Mouse (Mus musculus): Measurements from ENCODE around the gene Acmsd.
"Not testable (repeated sequence)": the region's sequence is repeated elsewhere in the genome, so short reads cannot be mapped to it uniquely, and the experiment has no call there.

Gene Acmsd

DNA sequence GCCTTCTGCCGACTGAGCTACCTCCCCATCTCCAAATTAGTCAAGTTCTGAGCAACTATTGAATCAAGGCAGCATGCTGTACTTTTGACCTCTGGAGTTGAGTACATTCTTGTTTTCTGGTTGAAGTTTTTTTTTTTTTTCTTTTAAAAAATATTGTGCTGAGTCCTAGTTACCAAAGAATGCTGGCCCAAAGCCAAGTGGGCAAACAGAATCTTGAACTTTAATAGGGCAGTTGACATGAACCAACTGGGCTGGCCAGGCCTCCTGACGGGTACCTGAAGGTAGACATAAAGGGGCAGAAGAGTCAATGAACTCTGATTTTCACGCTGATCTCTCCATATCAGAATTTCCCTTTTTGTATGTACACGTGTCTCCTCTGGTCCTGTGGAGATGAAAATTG is at the start of gene Acmsd:
Gene Acmsd, plus strand, starts transcription at position 318 of the 400 bp plus-strand sequence.
- no peak for DNase-seq (ENCODE audit: low spot score)

DNA sequence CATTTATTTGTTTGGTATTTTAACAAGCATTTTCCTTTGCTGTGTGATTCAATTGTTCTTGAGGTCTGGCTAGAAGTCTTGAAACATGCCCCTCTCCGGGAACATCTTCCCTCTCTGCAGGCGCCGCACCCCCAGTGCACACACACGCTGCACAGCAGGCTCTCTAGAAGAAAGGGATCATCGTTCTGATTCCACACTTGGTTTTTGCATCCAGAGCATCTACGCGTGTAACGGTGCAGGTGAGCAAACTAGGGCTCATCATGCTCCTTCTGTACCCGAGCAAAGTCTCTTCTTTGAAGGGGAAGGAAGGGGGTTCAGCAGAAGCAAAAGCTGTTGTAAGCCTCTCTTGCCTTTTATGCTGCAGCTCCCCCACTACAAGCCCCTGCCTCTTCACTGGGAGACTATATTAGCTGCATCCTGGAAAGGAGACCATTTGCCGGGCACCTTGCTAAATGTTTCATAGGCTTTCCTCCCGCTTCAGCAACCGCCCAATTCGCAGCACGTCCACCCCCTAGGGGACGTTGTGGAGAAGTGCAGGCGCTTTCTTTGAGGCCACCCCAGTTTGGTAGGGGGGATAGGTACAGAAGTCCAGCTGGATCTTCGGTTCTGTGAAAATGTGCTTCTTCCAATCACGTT is 49.6 kb upstream of the Acmsd start, which contains the start of gene Tmem163:
Gene Tmem163, minus strand, starts transcription at position 51 of the 636 bp plus-strand sequence.
- no peak for DNase-seq (ENCODE audit: low spot score)

DNA sequence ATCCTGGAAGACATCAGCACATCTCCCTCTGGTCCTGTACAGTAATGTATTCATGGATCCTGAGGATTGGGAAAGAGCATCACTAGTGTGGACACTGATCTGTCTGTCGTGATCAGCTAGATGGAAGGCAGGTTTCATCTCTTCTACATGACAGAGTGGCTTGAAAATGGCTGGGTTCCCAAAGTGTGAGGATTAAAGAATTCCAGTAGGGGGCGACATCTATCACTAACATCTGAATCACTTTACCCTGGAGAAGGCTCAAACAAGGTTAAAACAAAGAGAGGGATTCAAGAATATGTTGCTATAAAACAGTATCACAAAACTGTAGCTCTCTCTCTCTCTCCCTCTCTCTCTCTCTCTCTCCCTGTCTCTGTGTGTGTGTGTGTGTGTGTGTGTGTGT is 32.7 kb upstream of the Acmsd start:
- DNase-seq (ENCODE audit: low spot score) = peak; percentile 37

DNA sequence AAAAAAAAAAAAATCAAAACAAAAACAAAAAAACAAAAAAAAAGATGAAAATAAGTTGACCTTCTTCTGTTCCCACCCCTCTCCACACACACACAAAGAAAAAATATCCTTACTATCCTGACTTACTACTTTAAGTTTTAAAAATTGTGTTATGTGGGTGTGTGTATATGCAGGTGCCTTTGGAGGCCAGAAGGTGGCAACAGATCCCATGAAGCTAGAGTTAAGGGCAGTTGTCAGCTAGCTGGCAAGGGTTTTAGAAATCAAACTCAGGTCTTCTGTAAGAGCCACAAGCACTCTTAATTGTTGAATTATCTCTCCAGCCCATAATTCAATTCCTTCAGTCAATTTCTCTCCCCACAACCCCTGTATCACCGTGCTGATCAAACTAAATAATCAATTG is 27.0 kb upstream of the Acmsd start:
- peak; percentile 19 for DNase-seq (ENCODE audit: low spot score)

DNA sequence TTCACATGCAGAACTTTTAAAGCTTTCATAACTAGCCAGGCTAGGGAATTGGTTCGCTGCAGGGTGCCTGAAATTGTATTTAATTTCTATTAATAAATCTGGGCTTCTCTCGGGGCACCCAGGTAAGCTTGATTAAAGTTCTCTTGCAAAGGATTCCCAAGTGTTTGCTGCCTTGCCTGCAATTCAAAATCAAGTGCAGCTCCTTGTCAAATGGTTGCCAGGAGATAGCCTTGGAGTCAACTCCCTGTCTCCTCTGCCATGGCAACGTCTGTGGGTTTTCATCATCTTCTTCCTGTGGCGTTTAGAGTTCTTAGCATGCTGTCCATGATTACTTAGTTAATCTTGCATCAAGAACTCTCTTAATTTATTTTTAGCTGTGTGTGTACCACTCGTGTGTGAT is 22.9 kb upstream of the Acmsd start:
- DNase-seq (ENCODE audit: low spot score) = no peak

DNA sequence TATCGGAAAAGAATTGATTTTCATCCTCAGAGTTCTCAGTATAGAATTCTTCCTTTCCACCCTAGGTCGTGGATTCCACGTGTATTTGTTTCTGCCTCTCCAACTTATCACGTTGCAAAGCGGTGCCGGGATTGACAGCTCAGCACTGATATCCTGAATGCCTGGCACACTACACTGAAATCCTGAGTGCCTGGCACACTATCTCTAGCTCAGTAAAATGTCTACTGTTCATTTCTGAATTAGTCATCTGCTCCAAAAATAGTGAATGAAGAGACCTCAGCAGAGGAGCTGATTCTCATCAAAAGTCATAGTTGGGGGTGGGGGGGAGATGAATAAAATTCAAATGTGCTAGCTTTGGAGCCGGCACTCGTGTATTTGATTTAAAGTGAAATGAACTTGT is 12.8 kb upstream of the Acmsd start:
- DNase-seq (ENCODE audit: low spot score) = no peak

DNA sequence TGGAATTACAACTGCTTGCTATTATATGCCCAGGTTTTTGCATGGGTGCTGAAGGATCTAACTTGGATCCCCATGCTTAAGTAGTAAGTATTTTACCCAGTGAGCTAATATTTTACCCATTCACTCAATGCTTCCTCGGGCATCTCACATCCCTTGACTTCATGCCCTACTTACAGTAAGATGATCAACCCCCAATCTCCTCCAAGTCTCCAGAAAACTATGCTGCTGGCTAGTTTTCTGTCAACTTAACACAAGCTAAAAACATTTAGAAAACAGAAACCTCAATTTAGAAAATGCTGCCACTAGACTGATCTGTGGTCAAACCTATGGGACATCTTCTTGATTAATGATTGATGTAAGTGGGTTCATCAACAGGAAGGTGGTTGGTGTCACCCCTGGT is 10.9 kb upstream of the Acmsd start:
- DNase-seq (ENCODE audit: low spot score) = no peak

DNA sequence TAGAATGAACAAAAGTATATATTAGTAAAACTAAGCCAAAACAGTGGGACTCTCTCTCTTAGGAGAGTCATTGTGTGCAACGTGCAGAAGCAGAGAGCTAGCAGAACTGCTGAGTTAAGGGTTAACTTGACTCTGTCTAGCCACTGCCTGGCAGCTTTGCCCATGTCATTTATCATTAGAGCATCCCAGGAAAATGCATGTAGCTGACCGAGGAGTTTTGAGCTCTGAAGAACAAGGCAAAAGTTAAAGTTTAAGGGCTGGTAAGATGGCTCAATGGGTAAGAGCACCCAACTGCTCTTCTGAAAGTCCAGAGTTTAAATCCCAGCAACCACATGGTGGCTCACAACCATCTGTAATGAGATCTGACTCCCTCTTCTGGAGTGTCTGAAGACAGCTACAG is 5.6 kb upstream of the Acmsd start:
- no peak for DNase-seq (ENCODE audit: low spot score)

DNA sequence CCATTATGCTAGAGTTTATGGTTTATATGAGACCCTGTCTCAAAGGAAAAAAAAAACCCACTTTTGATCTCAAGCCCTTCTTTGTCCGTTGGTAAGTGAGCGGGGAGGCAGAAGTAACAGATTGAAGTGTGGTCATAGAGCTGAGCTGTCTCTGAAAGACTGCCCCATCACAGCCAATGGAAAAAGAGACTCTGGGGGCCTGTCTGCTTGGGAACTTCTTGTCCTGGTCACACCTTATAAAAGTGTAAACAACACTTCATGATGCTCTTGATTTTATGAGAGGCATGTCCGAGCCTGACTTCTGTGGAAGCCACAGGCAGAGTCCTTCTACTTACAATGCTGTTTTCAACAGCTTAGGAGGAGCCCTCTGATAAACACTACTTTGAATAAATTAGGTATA is 1.9 kb downstream of the Acmsd start:
- DNase-seq (ENCODE audit: low spot score) = no peak

DNA sequence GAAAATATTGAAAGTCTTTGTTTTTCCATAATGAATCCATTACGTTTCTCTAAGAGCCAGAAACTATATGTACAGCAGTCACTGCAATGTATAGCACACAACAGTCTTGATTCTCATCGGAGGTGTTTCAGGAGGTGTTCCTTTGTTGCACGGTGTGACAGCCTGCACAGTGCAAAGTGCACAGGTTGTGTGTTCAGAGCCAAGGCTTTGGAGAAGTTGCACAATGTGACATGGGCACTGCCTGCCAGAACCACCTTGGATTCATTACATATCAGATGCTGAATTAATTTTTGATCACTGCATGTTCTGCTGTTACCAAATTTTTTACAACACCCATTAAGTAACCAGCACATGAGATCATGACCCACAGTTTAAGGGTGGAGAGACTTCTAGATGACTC is 3.2 kb downstream of the Acmsd start:
- no peak for DNase-seq (ENCODE audit: low spot score)

DNA sequence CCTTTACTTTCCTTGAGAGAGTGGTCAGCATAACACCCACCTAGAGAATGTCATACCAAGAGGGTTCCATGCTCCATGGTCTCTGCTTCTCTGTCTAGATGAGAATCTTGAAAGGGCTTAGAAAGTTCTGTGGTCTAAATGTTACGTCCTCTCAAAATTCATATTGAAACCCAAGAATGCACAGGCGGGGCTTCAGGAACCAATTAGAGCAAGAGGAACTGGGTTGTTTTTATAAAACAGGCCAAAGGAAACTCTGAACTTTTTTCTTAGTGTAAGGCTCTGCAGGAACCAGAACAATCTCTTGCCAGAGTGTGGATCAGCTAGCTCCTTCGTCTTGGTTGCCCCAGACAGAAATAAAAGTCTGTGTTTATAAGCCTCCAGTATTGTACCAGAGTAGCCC is 3.6 kb downstream of the Acmsd start:
- DNase-seq (ENCODE audit: low spot score) = no peak

DNA sequence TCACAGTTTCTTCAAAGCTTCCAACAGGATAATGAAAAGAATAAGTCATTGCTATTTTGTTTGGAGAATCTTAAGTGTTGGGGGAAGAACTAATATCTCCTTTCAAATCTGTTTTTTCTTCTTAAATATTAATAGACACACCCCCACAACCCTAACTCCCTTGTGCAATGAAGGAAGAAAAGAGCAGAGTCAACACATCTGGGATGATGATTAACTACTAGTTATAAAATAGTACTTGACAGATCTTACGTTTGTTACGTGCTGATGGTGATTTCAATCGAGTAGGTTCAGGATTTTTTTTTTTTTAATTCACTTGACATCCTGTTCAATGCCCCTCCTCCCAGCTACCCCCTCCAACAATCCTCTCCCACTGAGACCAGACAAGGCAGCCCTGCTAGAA is 6.1 kb downstream of the Acmsd start:
- no peak for DNase-seq (ENCODE audit: low spot score)

DNA sequence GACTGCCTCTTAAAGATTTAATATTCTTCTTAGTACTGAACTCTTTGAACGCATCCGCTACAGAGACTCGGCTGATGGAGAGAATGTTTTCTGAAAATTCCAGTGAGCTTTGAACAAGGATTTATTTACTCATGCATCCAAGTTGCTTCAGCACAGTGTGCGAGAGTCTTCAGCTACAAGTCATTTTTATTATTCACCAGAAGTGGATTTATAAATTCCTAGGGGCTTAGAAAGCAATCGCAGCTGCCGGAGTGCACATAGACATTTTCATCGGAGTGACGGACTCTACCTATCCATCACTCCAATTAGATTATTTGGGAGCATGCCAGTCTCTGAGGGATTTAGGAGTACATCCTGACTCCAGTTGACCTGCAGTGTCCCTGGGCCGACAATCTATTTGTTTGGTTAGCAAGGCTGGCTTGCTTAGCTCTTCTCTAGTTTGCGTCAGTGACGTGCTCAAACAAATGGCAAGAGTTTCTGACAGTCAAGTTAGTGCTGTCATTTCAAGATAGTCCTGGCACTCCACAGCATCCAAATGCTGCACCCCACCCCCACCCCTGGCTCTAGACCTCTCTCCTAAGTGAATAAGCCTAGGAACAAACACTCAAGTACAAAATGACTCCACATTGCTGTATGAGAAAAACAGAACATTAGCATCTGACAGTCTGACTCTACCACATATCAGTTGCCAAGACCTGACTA is 21.3 kb downstream of the Acmsd start:
- DNase-seq (ENCODE audit: low spot score) = no peak

DNA sequence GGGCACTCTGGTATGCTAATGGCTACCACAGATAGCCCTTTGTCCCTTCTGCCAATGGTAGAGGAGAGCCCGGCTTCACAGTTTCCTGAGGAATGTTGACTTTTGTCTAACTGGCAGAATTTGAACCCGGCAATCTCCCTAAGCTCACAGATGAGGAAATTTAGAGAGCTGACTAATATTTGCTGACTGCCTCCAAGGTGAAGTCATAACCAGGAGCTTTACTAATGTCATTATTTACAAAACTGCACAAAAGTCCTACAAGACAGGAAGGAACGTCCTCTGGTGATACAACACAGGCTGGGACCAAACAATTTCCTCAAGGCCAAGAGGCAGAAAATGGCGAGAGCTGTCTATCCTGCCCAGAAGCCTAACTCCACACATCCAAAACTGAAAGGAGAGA is 26.6 kb downstream of the Acmsd start:
- no peak for DNase-seq (ENCODE audit: low spot score)

DNA sequence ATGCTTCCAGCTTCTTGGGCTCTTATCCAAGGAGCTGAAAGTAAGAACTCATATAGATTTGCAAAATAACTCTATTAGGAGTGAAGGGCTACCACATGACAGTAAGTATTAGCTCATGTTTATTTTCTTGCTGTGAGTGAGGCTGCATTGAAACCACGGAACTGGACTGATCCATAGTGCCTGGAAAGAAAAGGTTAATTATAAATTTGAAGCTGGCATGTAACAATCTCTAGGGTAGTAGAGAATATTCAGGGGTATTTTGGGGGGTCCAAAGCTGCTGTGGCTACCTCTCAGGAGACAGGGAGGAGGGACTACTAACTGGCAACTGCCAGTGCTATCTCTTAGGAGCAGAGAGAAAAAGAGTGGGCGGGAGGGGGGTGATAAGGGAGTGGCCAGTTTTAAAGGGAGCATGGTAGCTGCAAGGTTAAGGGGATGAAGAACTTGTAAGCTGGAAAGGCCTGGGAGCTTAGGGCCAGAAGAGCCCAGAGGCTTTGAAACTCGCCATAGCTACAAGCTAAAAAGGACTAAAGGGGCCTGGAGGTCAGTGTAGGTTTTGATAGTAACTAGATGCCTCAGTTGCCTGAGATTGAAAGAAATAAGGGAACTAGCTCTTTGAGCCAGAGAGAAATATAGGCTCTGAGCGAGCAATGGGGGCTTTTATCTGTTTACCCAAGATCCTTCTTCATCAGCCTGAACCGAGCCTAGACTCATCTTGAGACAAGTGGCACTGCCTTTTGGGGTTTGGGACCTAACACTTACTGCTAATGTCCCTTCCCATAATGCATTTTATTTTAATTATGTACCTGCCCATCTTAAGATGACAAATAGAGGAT is 27.3 kb downstream of the Acmsd start:
- DNase-seq (ENCODE audit: low spot score) = peak; percentile 92

DNA sequence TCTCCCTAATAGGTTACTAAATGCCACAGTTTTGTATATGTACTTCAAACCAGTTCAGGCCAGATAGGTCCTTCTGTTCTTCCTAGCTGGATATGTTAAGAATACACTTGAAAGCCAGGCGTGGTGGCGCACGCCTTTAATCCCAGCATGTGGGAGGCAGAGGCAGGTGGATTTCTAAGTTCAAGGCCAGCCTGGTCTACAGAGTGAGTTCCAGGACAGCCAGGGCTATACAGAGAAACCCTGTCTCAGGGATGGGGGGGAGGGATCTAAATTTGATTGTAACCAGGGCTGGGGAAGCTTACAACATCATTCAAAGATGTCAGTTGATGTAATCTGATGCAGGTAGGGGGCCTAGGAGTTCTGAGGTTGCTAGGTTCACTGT is 27.9 kb downstream of the Acmsd start:
- DNase-seq (ENCODE audit: low spot score) = not testable (repeated sequence)

DNA sequence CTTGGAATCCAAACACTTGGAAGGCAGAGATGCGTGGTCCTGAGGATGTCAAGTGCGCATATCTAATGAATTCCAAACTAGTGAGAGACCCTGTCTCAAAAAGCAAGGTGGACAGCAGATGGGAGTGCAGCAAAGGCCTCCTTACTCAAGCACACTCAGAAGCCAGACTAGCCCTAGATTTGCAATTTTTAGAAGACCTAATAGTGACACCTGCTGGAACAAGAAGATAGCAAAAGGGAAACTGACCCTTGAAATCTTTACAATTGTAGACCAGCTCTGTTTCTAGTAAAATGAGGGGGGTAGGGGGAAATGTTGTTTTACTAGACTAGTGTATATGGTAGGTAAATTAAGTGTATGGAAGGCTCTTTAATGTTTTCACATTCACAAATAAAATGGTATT is 36.3 kb downstream of the Acmsd start:
- DNase-seq (ENCODE audit: low spot score) = no peak

DNA sequence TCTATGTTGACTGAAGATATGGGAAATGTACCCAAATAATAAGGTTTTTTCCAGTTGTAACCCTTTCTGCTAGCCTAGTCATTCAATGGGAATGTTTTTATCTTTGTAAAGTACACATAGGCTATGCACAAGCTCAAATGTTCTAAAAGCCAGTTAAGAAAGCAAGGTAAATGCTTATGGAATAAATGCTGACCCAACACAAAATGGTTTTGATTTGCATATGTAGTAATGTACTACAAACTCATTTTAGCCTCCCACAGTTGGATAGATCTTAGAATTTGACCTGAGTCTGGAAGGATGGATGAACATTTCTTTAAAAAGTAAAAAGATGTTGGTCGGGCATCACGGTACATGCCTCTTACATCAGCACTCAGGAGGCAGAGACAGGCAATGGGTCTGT is 37.5 kb downstream of the Acmsd start:
- no peak for DNase-seq (ENCODE audit: low spot score)

DNA sequence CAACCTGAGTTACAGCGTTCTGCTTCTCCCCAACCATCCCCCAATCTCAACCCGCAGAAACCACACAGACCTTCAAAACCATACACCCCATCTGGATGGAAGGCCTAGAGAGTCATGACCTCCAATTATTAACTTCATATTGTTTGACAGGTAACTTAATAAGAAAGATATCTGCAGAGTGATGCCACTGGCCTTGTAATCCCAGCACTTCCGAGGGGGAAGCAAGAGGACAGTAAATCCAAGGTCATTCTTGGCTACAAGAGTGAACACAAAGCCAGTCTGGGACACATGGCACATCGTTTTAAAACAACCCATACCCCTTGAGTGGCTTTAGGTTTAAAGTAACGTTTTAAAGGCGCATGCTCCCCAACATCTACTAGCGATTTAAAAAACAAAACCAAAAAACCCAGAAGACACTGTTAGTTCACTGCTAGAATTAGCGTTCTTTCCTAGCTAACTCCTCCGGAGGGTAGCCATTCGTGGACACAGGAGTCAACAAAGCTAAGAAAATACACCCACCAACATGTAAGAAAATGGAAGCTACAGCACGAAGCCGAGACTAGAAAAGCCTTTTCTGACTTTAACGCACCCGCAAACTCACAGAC is 44.1 kb downstream of the Acmsd start:
- no peak for DNase-seq (ENCODE audit: low spot score)

DNA sequence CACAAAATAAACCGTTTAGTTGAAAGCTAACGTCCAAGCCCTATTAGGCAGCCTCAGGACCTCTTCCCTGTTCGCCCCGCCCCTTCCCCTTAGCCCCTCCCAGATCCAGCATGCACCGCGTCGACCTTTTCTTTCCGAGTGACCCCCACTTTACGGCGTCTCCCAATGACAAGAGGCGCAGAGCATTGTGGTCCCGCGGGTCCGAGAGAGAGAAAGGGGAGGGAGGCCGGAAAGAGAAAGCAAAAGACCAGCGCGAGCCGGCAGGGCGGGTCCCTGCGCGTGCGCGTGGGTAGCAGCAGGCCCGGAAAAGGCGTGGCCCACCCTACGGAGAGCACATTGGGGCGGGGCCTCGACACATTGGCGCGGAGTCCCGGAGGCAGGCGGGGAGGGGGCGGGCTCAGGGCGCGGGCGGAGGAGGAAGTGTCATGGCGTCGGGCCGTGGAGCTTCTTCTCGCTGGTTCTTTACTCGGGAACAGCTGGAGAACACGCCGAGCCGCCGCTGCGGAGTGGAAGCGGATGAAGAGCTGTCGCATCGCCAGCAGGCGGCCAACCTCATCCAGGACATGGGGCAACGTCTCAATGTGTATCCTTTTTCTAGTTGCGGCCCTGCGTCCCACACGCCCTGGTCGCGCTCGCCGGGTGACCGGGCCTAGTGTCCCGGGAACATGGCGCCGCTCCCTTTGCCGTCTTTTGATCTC is 44.7 kb downstream of the Acmsd start, which contains the start of gene Ccnt2:
Gene Ccnt2, plus strand, starts transcription at position 362 of the 698 bp plus-strand sequence.
- DNase-seq (ENCODE audit: low spot score) = peak; percentile 98

DNA sequence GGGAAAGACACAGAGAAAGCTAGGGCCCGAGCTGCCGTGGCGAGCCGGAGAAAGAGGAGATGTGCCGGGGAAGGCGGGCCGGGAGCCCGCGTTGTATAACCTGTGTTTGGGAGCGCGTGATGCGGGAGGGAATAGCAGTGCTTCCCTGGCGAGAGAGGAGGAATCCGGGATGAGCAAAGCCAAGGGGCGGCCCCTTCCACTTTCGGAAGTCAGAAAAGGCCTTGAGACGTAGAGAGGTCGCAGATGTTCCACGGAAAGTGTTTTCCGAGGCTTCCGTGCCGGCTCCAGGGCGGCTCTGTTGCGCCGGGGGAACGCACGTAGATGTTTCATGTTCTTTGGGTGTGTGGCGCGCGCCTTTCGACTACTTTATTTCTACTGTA is 45.3 kb downstream of the Acmsd start:
- no peak for DNase-seq (ENCODE audit: low spot score)

DNA sequence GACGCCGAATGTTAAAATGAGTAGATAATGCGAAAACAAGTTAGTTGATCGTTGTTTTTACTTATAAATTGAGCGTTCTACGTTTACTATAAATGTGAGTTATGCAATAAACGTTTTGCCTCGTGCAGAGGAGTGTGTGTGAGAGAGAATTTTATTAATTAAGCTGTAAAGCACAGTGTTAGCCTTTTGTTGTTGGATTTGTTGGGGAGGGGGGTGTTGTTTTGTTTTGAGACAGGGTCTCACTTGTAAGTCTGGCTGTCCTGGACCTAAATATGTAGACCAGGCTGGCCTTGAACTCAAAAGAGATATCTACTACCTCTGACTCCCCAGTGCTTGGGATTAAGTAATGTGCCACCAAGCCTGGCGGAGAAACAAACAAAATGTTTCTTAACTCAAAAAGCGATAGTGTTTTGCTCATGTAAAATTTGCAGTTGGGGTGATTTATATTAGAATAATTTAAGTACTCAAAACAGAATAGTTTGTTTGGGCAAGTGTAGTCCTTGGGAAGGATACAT is 46.0 kb downstream of the Acmsd start:
- no peak for DNase-seq (ENCODE audit: low spot score)

Data from c-Kit-positive CD71-positive TER-119-positive erythroid progenitor cells, embryonic 14.5 days (primary cell).